Mouse (Mus musculus) limb, embryonic 12.5 days (tissue): ENCODE measurements around the gene Arntl. TPM values are rescaled to one million over a fixed set of nuclear protein-coding genes. Genes with fewer than 3 reads are reported as not detected.
A peak's percentile ranks its signal among the peaks of the same experiment; 100 is the strongest.
"Not testable (repeated sequence)": the region's sequence is repeated elsewhere in the genome, so short reads cannot be mapped to it uniquely, and the experiment has no call there.

Experiments
- ATAC-seq: fragments of 200-750 bp; cut with Nextera tagmentation; 2 replicates; pipeline ENCODE4 v1.8.0; 2017; ENCODE audit warnings: low read depth, moderate TSS enrichment; ENCODE audit not compliant: insufficient number of reproducible peaks, insufficient read depth, low FRiP score, low TSS enrichment
- H3K27ac ChIP-seq: fragments of 300-500 bp; sonication (generic); 2 replicates; pipeline ENCODE4 v1.5.1; 2016; ENCODE audit warnings: mild to moderate bottlenecking, moderate library complexity
- H3K27me3 ChIP-seq: fragments of 300-500 bp; sonication (generic); 2 replicates; pipeline ENCODE4 v1.6.1; 2016; ENCODE audit warnings: mild to moderate bottlenecking, moderate library complexity
- H3K36me3 ChIP-seq: fragments of 300-500 bp; sonication (generic); 2 replicates; pipeline ENCODE4 v1.6.1; 2016; ENCODE audit warnings: mild to moderate bottlenecking, moderate library complexity
- H3K4me1 ChIP-seq: fragments of 300-500 bp; sonication (generic); replicated peaks from 2 replicates; pipeline ENCODE4 v1.6.1; 2016
- H3K4me2 ChIP-seq: fragments of 300-500 bp; sonication (generic); 2 replicates; pipeline ENCODE4 v1.6.1; 2016; ENCODE audit warnings: mild to moderate bottlenecking, moderate library complexity
- H3K4me3 ChIP-seq: fragments of 300-500 bp; sonication (generic); replicated peaks from 2 replicates; pipeline ENCODE4 v1.5.1; 2016; ENCODE audit warnings: mild to moderate bottlenecking
- H3K9ac ChIP-seq: fragments of 300-500 bp; sonication (generic); replicated peaks from 2 replicates; pipeline ENCODE4 v1.6.1; 2016; ENCODE audit warnings: mild to moderate bottlenecking, moderate library complexity
- H3K9me3 ChIP-seq: fragments of 300-500 bp; sonication (generic); 2 replicates; pipeline ENCODE4 v1.6.1; 2016; ENCODE audit warnings: mild to moderate bottlenecking, moderate library complexity
- WGBS: fragments of 180-500 bp; shearing (Covaris S2); methylation state at CpG from one replicate; pipeline ENCODE4 v1.1.7; 2016; 5-methylcytosine and 5-hydroxymethylcytosine counted together
- polyA plus RNA-seq: library from polyadenylated mRNA; unstranded; fragments of >200 nt; fragmentation: Nextera tagmentation; extraction: Ambion mirVana; gene quantifications from 2 replicates; pipeline ENCODE4 v1.2.1, GENCODE M21; 2016

Gene Arntl
- polyA plus RNA-seq, 1 experiment from 2014 or later = 7.4 TPM

DNA sequence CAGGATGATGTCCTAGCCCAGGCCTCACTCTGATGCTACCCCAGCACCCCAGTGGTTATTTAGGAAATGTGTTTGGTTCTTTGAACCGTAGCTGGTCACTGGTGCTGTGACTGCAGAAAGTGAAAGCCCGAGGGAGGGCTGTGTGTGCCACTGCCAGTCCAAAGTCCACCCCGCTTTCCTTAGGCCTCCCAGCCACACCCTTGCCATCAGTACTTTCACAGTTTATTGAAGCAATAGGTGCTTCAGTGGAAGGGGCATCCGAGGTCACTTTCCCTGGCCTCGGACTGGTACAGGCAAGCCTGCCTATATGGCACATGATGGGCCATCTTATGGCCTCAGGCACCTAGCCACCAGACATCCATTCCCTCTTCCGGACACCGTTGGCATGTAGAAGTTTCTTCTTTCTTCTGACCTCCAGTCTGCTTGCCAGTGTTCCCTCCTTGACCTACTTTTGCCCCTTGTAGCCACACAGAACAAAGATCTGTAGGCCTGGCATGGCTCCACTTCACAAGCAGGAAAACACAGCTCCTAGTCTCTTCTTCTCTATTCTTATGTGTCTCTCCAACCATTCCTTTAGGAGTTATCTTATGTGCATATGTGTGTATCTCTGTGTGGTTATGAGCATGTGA is 46.6 kb downstream of the Arntl start:
- no peak for ATAC-seq
- H3K4me2 ChIP-seq = no peak overlapping the region
- no peak overlapping the region for H3K9ac ChIP-seq
- H3K9me3 ChIP-seq = no peaks in the 10 kb centered on the region
- no peak overlapping the region for H3K27ac ChIP-seq
- H3K4me1 ChIP-seq = peaks cover 27% of the 10 kb centered on the region
- no peaks in the 10 kb centered on the region for H3K36me3 ChIP-seq
- no peak overlapping the region for H3K4me3 ChIP-seq
- WGBS = 91% methylated on average over 7 of the region's 7 CpGs
- no peaks in the 10 kb centered on the region for H3K27me3 ChIP-seq

DNA sequence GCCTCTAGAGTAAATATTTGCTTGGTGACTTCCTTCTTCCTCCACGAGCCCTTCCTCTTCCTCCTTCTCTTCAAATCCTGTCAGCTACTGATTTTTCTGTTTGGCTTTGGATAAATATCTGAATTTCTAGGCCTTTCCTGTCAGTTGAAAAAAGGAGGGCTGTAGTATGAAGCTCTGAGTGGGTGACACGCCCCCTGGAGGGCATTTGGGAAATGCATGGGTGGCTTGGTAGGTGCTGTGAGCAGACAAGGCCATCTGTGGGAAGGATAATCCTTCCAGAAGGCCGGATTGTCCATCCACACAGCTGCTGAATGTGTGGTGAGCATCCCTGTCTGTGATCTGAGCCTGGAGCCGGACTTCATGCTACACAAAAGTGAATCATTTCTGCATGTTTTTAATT is 48.8 kb downstream of the Arntl start:
- no peak overlapping the region for H3K27ac ChIP-seq
- 59% methylated on average over 4 of the region's 4 CpGs for WGBS
- ATAC-seq = no peak

DNA sequence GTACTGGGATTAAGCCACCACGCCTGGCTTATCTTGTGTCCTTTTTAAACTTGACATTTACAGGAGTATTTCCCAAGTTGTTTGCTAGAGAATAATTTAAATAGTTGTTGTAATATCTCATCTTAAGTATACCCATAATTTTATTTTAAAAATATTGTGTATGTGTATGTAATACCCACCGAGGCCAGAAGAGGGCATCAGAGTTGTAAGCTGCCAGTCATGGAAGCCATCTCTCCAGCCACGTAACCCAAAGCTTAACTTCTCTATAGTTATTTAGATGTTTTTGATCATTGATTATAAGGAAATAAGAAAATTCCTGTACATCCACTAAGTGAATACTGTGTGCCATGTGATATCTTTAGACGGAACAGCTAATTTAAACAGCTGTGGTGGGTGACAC is 51.2 kb downstream of the Arntl start:
- Histone ChIP-seq H3K4me1 (peaks cover 22% of the 10 kb centered on the region), H3K27ac (no peak overlapping the region), H3K9me3 (no peaks in the 10 kb centered on the region), H3K4me2 (no peak overlapping the region), H3K9ac (no peak overlapping the region), H3K36me3 (no peaks in the 10 kb centered on the region), H3K4me3 (no peak overlapping the region), H3K27me3 (no peaks in the 10 kb centered on the region)
- 67% methylated on average over 4 of the region's 4 CpGs for WGBS
- ATAC-seq = no peak

More for the DNA sequence above, 48.8 kb downstream of the Arntl start:
- H3K4me3 ChIP-seq = no peak overlapping the region
- H3K9ac ChIP-seq = no peak overlapping the region
- no peaks in the 10 kb centered on the region for H3K9me3 ChIP-seq
- H3K27me3 ChIP-seq = no peaks in the 10 kb centered on the region
- no peak overlapping the region for H3K4me2 ChIP-seq
- no peaks in the 10 kb centered on the region for H3K36me3 ChIP-seq
- H3K4me1 ChIP-seq = peaks cover 21% of the 10 kb centered on the region

DNA sequence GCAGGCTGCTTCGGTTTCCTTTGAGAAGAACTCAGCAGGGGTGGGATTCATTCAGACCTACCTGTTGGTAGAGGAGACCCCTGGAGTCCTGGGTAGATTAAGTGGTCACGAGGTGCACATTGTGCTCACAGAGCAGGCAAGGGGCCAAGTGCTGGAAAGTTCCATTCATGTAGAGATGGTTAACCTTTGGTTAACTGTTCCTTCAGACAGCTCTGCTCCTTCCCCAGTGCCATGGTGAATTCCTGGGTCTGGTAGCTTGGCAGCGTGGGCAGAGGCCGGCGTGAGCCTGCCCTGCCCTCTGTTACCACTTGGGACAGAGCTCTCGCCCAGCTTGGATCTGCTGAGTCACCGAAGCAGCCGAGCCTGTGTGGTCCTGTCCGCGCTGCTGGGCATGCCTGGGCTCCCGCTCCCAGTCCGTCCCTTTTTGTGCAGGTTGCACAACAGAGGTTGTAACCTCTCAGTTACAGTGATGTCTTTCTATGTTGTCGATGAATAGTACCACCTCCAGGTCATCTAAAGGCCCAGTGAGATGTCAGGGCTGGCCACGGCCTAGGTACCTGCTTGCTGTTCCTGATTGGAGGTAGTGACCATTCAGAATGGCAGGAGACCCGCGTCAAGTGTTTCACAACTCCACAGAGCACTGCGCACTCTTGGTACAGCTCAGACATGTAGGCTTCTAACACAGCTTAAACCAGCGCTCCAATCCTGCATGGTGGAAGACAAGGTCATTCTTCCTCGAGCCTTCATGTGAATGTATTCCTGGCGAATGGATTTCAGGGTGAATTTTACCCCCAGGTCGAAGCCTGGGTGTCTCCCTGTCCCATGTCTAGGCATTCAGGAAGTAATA is 53.3 kb downstream of the Arntl start:
- 76% methylated on average over 21 of the region's 21 CpGs for WGBS
- ATAC-seq = no peak
- Histone ChIP-seq H3K4me3 (no peak overlapping the region), H3K36me3 (no peaks in the 10 kb centered on the region), H3K4me1 (peaks cover 30% of the 10 kb centered on the region), H3K27me3 (no peaks in the 10 kb centered on the region), H3K4me2 (no peak overlapping the region), H3K27ac (no peak overlapping the region), H3K9me3 (no peaks in the 10 kb centered on the region), H3K9ac (no peak overlapping the region)

DNA sequence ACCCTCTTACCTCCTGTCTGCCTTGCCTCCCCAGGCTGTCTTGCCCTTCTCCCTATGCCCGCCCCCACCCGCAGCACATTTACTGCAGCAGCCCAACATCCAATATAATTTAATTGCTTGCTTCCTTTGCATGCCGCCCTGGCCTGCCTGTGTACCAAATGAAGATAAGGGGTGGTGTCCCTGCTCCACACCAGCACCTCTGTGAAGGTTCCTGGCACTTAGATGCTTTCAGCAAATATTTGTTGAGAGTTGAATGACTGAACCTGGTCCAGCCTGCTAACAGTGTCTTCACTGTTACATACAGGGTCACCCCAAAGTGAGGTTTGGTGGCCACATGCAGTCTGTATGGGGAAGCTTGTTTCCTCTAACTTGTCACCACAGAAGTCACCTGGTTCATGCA is 54.4 kb downstream of the Arntl start:
- no peak overlapping the region for H3K4me2 ChIP-seq
- no peaks in the 10 kb centered on the region for H3K9me3 ChIP-seq
- 13% methylated on average over 3 of the region's 3 CpGs for WGBS
- ATAC-seq = no peak
- H3K9ac ChIP-seq = no peak overlapping the region
- H3K36me3 ChIP-seq = no peaks in the 10 kb centered on the region
- peaks cover 30% of the 10 kb centered on the region for H3K4me1 ChIP-seq
- H3K27me3 ChIP-seq = no peaks in the 10 kb centered on the region
- H3K27ac ChIP-seq = 0 out of 2 replicates have a peak overlapping the region, but pooled peaks have one; percentile 2
- no peak overlapping the region for H3K4me3 ChIP-seq

DNA sequence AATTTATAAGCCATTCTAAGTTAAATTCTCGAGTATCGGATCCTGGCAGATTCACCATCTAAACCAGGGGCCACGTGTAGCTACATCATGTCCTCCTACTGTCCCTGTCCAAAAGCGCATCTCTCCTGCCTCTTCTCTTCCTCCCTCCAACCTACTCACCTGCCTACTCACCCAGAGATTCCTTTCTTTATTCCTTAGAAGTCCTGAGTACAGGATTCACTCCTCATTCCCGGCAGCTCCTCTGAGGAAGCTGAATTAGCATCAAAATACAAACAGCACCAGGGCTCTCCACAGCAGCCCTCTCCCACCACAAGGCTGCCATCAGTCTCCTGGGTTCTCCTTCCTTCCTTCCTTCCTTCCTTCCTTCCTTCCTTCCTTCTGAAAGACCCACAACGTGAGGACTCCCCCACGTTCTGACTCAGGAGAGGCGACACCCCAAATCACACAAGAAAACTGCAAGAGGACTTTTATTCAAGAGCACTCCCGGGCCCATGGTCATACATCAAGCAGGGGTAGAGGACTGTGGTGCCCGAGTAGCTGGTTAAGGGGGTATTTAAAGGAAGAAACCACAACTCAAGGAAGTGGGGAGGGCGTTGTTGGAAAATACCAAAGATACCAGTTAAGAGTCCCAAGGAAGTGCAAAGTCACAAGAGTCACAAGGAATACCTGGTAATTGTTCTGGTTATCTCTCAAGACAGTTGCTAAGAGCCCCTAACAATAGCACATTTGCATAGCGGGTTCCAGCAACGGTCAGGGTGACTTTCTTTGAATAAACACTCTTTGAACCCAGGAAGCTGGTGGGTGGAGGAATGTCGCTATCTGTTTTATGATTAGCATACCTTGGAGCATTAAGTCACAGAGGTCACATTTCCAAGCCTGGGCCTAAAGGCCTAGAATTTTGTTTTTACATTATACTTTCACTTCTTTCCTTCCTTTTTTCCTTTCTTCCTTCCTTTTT is 55.5 kb downstream of the Arntl start:
- H3K9me3 ChIP-seq, H3K36me3 ChIP-seq, H3K4me3 ChIP-seq, H3K9ac ChIP-seq, H3K4me2 ChIP-seq, ATAC-seq, H3K27ac ChIP-seq, H3K27me3 ChIP-seq: not testable (repeated sequence)
- 44% methylated on average over 14 of the region's 14 CpGs for WGBS
- H3K4me1 ChIP-seq = peaks cover 30% of the 10 kb centered on the region

DNA sequence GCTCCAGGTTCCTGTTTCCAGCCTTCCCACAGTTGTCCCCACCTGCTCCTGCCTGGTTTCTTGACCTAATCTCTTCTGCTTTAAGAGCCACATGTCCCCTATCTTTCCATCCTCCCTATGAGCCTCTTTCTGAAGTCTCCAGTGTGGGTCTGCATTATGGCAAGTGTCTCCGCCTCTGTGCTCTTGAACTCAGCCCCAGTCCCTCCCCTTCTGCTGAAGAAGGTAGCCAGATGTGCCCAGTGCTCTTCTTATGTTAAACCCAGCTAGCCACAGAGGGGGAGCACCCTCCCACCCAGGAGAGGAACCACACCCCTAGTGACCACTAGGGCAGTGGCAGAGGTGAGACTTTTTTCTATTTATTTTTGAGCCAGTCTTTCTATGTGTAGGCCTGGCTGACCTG is 56.7 kb downstream of the Arntl start:
- ATAC-seq = no peak
- Histone ChIP-seq H3K27me3 (no peaks in the 10 kb centered on the region), H3K9me3 (no peaks in the 10 kb centered on the region), H3K4me3 (no peak overlapping the region), H3K27ac (no peak overlapping the region), H3K36me3 (no peaks in the 10 kb centered on the region), H3K4me2 (no peak overlapping the region), H3K9ac (no peak overlapping the region), H3K4me1 (peaks cover 30% of the 10 kb centered on the region)
- WGBS = 88% methylated on average over 1 of the region's 1 CpGs

DNA sequence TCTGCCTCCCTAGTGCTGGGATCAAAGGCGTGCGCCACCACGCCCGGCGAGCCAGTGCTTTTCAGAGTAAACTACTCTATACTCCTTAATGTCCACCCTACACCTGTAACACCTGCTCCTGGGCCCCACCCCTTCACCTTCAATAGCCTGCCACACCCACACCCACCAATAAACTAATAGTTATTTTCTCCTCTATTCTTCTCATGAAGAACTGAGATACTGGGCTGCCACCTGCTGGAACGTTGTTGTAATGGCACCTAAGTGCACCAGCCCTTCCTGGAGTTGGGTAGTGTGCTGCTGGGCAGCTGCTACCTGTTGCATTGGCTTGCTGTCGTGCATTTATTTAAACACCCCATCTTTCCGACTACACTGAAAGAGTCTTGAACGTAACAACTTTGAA is 61.0 kb downstream of the Arntl start:
- Histone ChIP-seq H3K9me3 (no peaks in the 10 kb centered on the region), H3K36me3 (no peaks in the 10 kb centered on the region), H3K27ac (no peak overlapping the region), H3K27me3 (no peaks in the 10 kb centered on the region), H3K4me3 (no peak overlapping the region), H3K4me1 (0 out of 2 replicates have a peak, but pooled peaks cover 12% of the 10 kb centered on the region), H3K4me2 (no peak overlapping the region), H3K9ac (no peak overlapping the region)
- WGBS = 77% methylated on average over 9 of the region's 9 CpGs
- ATAC-seq = no peak

DNA sequence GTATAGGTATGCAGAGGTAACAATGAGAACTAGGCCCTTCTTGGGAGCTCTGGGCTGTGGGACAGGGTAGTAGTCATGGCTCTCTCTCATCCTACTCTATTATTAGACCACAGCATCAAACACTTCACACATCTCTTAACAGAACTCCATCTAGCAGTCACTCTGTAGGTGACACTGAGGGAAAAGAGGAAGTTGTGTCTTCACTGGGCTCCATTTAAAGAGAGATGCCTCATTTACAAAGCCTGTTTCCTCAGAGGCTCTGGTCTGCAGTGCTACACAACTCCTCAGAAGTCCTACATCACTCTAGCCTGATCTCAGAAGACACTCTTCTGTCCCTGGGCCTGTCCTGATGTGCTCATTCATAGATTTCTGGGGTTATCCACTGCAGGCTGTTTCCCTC is 61.8 kb downstream of the Arntl start:
- Histone ChIP-seq H3K36me3 (no peaks in the 10 kb centered on the region), H3K27me3 (no peaks in the 10 kb centered on the region), H3K9ac (no peak overlapping the region), H3K4me1 (0 out of 2 replicates have a peak, but pooled peaks cover 11% of the 10 kb centered on the region), H3K4me2 (no peak overlapping the region), H3K27ac (no peak overlapping the region), H3K4me3 (no peak overlapping the region), H3K9me3 (no peaks in the 10 kb centered on the region)
- no peak for ATAC-seq

DNA sequence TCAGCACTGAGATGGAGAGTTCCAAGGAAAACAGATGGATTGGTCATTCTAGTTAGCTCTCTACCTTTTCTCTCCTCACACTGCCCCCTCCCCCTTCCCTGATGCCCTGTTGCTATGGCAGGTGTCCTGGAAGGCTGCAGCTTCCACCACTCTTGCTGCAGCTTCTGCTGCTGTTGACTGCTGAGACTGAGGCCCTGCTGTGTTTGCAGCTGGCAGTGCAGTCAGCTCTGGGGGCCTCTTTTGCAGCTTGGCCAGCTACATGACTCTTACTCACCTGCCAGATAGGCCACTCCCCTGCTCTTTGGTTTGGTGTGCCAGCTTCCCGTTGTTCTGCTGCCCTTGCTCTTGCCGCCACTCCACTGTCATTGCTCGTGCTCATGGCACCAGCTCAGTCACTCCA is 62.7 kb downstream of the Arntl start:
- ATAC-seq = no peak
- no peaks in the 10 kb centered on the region for H3K9me3 ChIP-seq
- H3K27me3 ChIP-seq = no peaks in the 10 kb centered on the region
- H3K27ac ChIP-seq = no peak overlapping the region
- H3K4me2 ChIP-seq = no peak overlapping the region
- H3K36me3 ChIP-seq = no peaks in the 10 kb centered on the region
- no peak overlapping the region for H3K4me3 ChIP-seq
- H3K9ac ChIP-seq = no peak overlapping the region
- 0 out of 2 replicates have a peak, but pooled peaks cover 5% of the 10 kb centered on the region for H3K4me1 ChIP-seq
- WGBS = 70% methylated on average over 3 of the region's 3 CpGs

DNA sequence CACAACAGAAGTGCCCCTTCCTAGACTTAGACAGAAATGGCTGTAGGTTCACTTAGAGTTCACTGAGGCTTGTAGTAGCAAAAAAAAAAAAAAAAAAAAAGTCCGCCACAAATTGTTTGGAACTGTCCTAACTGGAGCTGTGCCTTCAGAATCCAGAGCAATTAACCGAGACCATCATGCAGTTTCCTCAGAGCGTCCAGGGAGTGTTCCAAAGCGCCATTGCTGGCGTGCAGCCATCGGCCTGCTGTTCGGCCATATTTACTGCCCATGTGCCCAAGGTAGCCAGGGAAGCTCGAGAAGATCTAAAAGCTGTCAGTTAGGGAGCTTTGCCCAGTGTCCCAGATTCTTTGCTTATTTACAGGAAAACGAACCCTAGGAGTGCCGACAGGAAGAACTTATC is 63.3 kb downstream of the Arntl start:
- H3K4me3 ChIP-seq = no peak overlapping the region
- 73% methylated on average over 10 of the region's 10 CpGs for WGBS
- ATAC-seq = no peak
- H3K9ac ChIP-seq = no peak overlapping the region
- H3K9me3 ChIP-seq = no peaks in the 10 kb centered on the region
- H3K27me3 ChIP-seq = no peaks in the 10 kb centered on the region
- 0 out of 2 replicates have a peak, but pooled peaks cover 5% of the 10 kb centered on the region for H3K4me1 ChIP-seq
- no peaks in the 10 kb centered on the region for H3K36me3 ChIP-seq
- H3K4me2 ChIP-seq = no peak overlapping the region
- no peak overlapping the region for H3K27ac ChIP-seq
